Mouse (Mus musculus) urinary bladder, adult 2 months (tissue): ENCODE results near the gene Upf3a. TPM values are rescaled to one million over a fixed set of nuclear protein-coding genes. Genes with fewer than 3 reads are reported as not detected.
"Not testable (repeated sequence)": the region's sequence is repeated elsewhere in the genome, so short reads cannot be mapped to it uniquely, and the experiment has no call there.

Experiments used
- DNase-seq: peaks from one replicate; pipeline ENCODE4 v3.0.0; 2022; ENCODE audit warnings: low spot score
- polyA plus RNA-seq: library from polyadenylated mRNA; depleted of rRNA; stranded (reverse); fragments of >200 nt; gene quantifications from 2 replicates; pipeline ENCODE4 v1.2.3, GENCODE M21; 2012; rRNA removed

The Upf3a gene
- polyA plus RNA-seq: 21.3 and 24.7 TPM in 2 replicates

- peak; percentile 81 for DNase-seq
Measured at GRCm38 (mm10) chr8:13785250-13785763, at the start of gene Upf3a. Gene Upf3a (plus strand): TSS chr8:13785615.

GRCm38 (mm10) chr8:13740323-13740770 is 45.1 kb upstream of the Upf3a start:
- DNase-seq: no peak

- DNase-seq: no peak
Measured at GRCm38 (mm10) chr8:13740817-13741613, 44.4 kb upstream of the Upf3a start.

GRCm38 (mm10) chr8:13746212-13746611 is 39.2 kb upstream of the Upf3a start:
- DNase-seq: not testable (repeated sequence)

- DNase-seq: no peak
Measured at GRCm38 (mm10) chr8:13747626-13748025, 37.8 kb upstream of the Upf3a start.

GRCm38 (mm10) chr8:13753680-13754079 is 31.7 kb upstream of the Upf3a start:
- DNase-seq: peak; percentile 40

GRCm38 (mm10) chr8:13756480-13756879 is 28.9 kb upstream of the Upf3a start:
- no peak for DNase-seq

GRCm38 (mm10) chr8:13756982-13757804 is 28.2 kb upstream of the Upf3a start, which contains the start of gene Cdc16:
Gene Cdc16 (plus strand): TSS chr8:13757676.
- DNase-seq: peak; percentile 89

GRCm38 (mm10) chr8:13757805-13758727 is 27.3 kb upstream of the Upf3a start:
- DNase-seq: no peak

GRCm38 (mm10) chr8:13769206-13769605 is 16.2 kb upstream of the Upf3a start:
- DNase-seq: no peak

GRCm38 (mm10) chr8:13780536-13780935 is 4.9 kb upstream of the Upf3a start:
- DNase-seq: no peak

GRCm38 (mm10) chr8:13785764-13786299 is 417 bp downstream of the Upf3a start:
- DNase-seq: peak; percentile 97

GRCm38 (mm10) chr8:13789606-13790005 is 4.2 kb downstream of the Upf3a start:
- no peak for DNase-seq

- DNase-seq: no peak
Measured at GRCm38 (mm10) chr8:13793097-13793745, 7.8 kb downstream of the Upf3a start.

GRCm38 (mm10) chr8:13793746-13794101 is 8.3 kb downstream of the Upf3a start:
- no peak for DNase-seq

- DNase-seq: no peak
Measured at GRCm38 (mm10) chr8:13797676-13798075, 12.3 kb downstream of the Upf3a start.

GRCm38 (mm10) chr8:13799566-13799965 is 14.2 kb downstream of the Upf3a start:
- DNase-seq: no peak

- DNase-seq: no peak
Measured at GRCm38 (mm10) chr8:13828598-13829172, 43.3 kb downstream of the Upf3a start.

GRCm38 (mm10) chr8:13838289-13838688 is 52.9 kb downstream of the Upf3a start, which contains the start of gene AF366264:
Gene AF366264 (minus strand): TSS chr8:13838389.
- DNase-seq: not testable (repeated sequence)

- not testable (repeated sequence) for DNase-seq
Measured at GRCm38 (mm10) chr8:13843286-13843685, 57.9 kb downstream of the Upf3a start.
